9 mouse cellular contexts compared by ENCODE assay signal in the genomic region with DNA sequence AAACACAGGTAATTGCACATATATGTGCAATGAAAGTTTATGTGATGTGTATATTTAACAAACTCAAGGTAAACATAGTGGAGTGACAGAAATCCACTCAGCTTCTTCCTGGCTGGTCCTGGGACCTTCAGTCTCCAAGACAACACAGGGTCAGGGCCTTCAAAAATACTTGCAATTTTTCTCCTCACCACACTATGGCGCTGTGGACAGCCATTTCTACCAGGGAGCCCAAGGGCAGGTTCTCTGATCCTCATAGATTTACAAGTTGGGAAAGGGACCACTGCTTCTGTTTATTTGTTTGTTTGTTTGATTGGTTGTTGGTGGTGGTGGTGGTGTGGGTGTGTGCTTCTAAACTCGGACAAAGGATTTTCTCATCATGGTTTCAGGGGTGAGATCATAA. TPM values are rescaled to one million over a fixed set of nuclear protein-coding genes. Genes with fewer than 3 reads are reported as not detected.
DNase-seq lines count a peak whose midpoint lies in the region; ATAC-seq lines count a peak whose summit lies in the region.
"Had no signal": no experiment of that assay in that cellular context is flagged by ENCODE, and none has a peak within 500 bp of the region (broad histone marks: within the 10 kb centered on the region; RNA-seq: fewer than 3 reads in every experiment).

No protein-coding gene starts in this region.

- ATAC-seq in cerebellum, adult (ENCODE audit: insufficient number of reproducible peaks, low FRiP score, low TSS enrichment): 0 out of 2 replicates have a peak, but pooled peaks have one; percentile 19
- ATAC-seq in megakaryocyte-erythroid progenitor cell, adult 5-6 weeks (replicated peaks; ENCODE audit: low FRiP score, low TSS enrichment, poor library complexity, severe bottlenecking): peak; percentile 54; the same call in 1 of the 2 replicates
- ATAC-seq: Patski had no signal

- intact Hi-C loops in left cerebral cortex, postnatal 4 days (cut with DNase I): no loop called here
- intact Hi-C loops in left cerebral cortex, postnatal 36 days (cut with DNase I): no loop called here

- no peak for DNase-seq in cerebellum, adult 11 months
- DNase-seq in left cerebral cortex, postnatal 4 days: peak; percentile 32
- DNase-seq in left cerebral cortex, postnatal 36 days (ENCODE audit: low spot score in 2 of 2): no peak
- peak; percentile 51 to 59 for DNase-seq in cerebellum, postnatal 14 days
- DNase-seq in natural killer cell, adult 2 months (ENCODE audit: low spot score in 2 of 2): no peak
- no peak for DNase-seq in spleen, adult 18-20 months

RNA-seq across cellular contexts. Expression of gene Ascl5, which starts 3.2 kb away (rescaled TPM):
- total RNA-seq in left cerebral cortex, postnatal 4 days (2021): 1 to 10 TPM; 1.2 to 1.3 TPM
- total RNA-seq in left cerebral cortex, postnatal 36 days (2021): 1 to 10 TPM; 1.6 to 3.6 TPM
- not detected in 2 replicates for total RNA-seq in megakaryocyte-erythroid progenitor cell, adult 5-6 weeks (2014; fragmentation: Nextera tagmentation)
- total RNA-seq in megakaryocyte-erythroid progenitor cell, adult 5-6 weeks (2017): not detected in 2 replicates

RNA-seq across cellular contexts. Expression of gene Cacna1s, which starts 5.1 kb away (rescaled TPM):
- total RNA-seq in left cerebral cortex, postnatal 4 days (2021): under 1 TPM; 0.60 to 0.95 TPM
- 1 to 10 TPM in 1 of 2 experiments, under 1 TPM in 1; 0.81 to 2.3 TPM for total RNA-seq in left cerebral cortex, postnatal 36 days (2021)
- total RNA-seq in megakaryocyte-erythroid progenitor cell, adult 5-6 weeks (2014; fragmentation: Nextera tagmentation): not detected in 2 replicates
- total RNA-seq in megakaryocyte-erythroid progenitor cell, adult 5-6 weeks (2017): not detected in 2 replicates

RNA-seq across cellular contexts. Expression of gene Tmem9, which starts 39.5 kb away (rescaled TPM):
- total RNA-seq in left cerebral cortex, postnatal 4 days (2021): 10 to 100 TPM; 64.2 to 77.1 TPM
- 10 to 100 TPM; 61.4 to 63.7 TPM for total RNA-seq in left cerebral cortex, postnatal 36 days (2021)
- total RNA-seq in megakaryocyte-erythroid progenitor cell, adult 5-6 weeks (2014; fragmentation: Nextera tagmentation): 36.5 and 39.9 TPM in 2 replicates
- total RNA-seq in megakaryocyte-erythroid progenitor cell, adult 5-6 weeks (2017): 22.8 and 48.0 TPM in 2 replicates

RNA-seq across cellular contexts. Expression of gene Igfn1, which starts 41.3 kb away (rescaled TPM):
- total RNA-seq in left cerebral cortex, postnatal 4 days (2021): under 1 TPM; 0.08 to 0.10 TPM
- 10 to 100 TPM; 12.8 to 16.3 TPM for total RNA-seq in left cerebral cortex, postnatal 36 days (2021)
- not detected in 2 replicates for total RNA-seq in megakaryocyte-erythroid progenitor cell, adult 5-6 weeks (2014; fragmentation: Nextera tagmentation)
- total RNA-seq in megakaryocyte-erythroid progenitor cell, adult 5-6 weeks (2017): not detected in 2 replicates

Comparison
In these comparisons a context has a peak if more than half of its experiments do, and no peak if none do; other contexts are left out.
1. DNase-seq: peak in left cerebral cortex, postnatal 4 days (single experiment) and cerebellum, postnatal 14 days (2 of 2); none in cerebellum, adult 11 months (single experiment), left cerebral cortex, postnatal 36 days (0 of 2), natural killer cell, adult 2 months (0 of 2) and spleen, adult 18-20 months (0 of 2).